Mouse (Mus musculus) hindbrain, embryonic 13.5 days (tissue): ENCODE measurements around the gene Cyp2c23. TPM values are rescaled to one million over a fixed set of nuclear protein-coding genes. Genes with fewer than 3 reads are reported as not detected.

Source experiments
- ATAC-seq: fragments of 200-750 bp; cut with Nextera tagmentation; 2 replicates; pipeline ENCODE4 v1.8.0; 2017; ENCODE audit warnings: moderate TSS enrichment; ENCODE audit not compliant: low FRiP score
- H3K27ac ChIP-seq: fragments of 300-500 bp; sonication (generic); 2 replicates; pipeline ENCODE4 v1.5.1; 2015; ENCODE audit warnings: inconsistent platforms, mild to moderate bottlenecking, moderate library complexity
- H3K27me3 ChIP-seq: fragments of 300-500 bp; sonication (generic); 2 replicates; pipeline ENCODE4 v1.6.1; 2015; ENCODE audit warnings: mild to moderate bottlenecking, inconsistent platforms
- H3K36me3 ChIP-seq: fragments of 300-500 bp; sonication (generic); 2 replicates; pipeline ENCODE4 v1.6.1; 2015; ENCODE audit warnings: mild to moderate bottlenecking, inconsistent platforms
- H3K4me1 ChIP-seq: fragments of 300-500 bp; sonication (generic); replicated peaks from 2 replicates; pipeline ENCODE4 v1.6.1; 2015; ENCODE audit warnings: inconsistent platforms
- H3K4me2 ChIP-seq: fragments of 300-500 bp; sonication (generic); 2 replicates; pipeline ENCODE4 v1.6.1; 2015; ENCODE audit warnings: inconsistent platforms, mild to moderate bottlenecking, moderate library complexity
- H3K4me3 ChIP-seq: fragments of 300-500 bp; sonication (generic); 2 replicates; pipeline ENCODE4 v1.5.1; 2015; ENCODE audit warnings: mild to moderate bottlenecking, inconsistent platforms
- H3K9ac ChIP-seq: fragments of 300-500 bp; sonication (generic); 2 replicates; pipeline ENCODE4 v1.6.1; 2015; ENCODE audit warnings: mild to moderate bottlenecking, inconsistent platforms
- H3K9me3 ChIP-seq: fragments of 300-500 bp; sonication (generic); 2 replicates; pipeline ENCODE4 v1.6.1; 2016; ENCODE audit warnings: inconsistent platforms
- WGBS: fragments of 180-500 bp; shearing (Covaris S2); methylation state at CpG from one replicate; pipeline ENCODE4 v1.1.7; 2015; 5-methylcytosine and 5-hydroxymethylcytosine counted together
- polyA plus RNA-seq: library from polyadenylated mRNA; unstranded; fragments of >200 nt; fragmentation: Nextera tagmentation; extraction: Ambion mirVana; gene quantifications from 2 replicates; pipeline ENCODE4 v1.2.1, GENCODE M21; 2015

Cyp2c23 gene
- polyA plus RNA-seq: not detected in 2 replicates

GRCm38 (mm10) chr19:44028972-44029371 lies at the start of gene Cyp2c23:
Gene Cyp2c23 (minus strand): TSS chr19:44029208.
- Histone ChIP-seq H3K4me1 (no peaks in the 10 kb centered on the region), H3K27ac (no peak within 1 kb of the TSS), H3K4me2 (no peak within 1 kb of the TSS), H3K9me3 (no peaks in the 10 kb centered on the region), H3K4me3 (no peak within 1 kb of the TSS), H3K36me3 (peaks cover 14% of the 10 kb centered on the region), H3K9ac (no peak within 1 kb of the TSS), H3K27me3 (no peaks in the 10 kb centered on the region)
- ATAC-seq: no peak
- WGBS: 75% methylated on average over 6 of the region's 8 CpGs

- Histone ChIP-seq H3K36me3 (peaks cover 62% of the 10 kb centered on the region), H3K9ac (no peak overlapping the region), H3K4me2 (no peak overlapping the region), H3K4me1 (no peaks in the 10 kb centered on the region), H3K27ac (no peak overlapping the region), H3K27me3 (no peaks in the 10 kb centered on the region), H3K4me3 (no peak overlapping the region), H3K9me3 (no peaks in the 10 kb centered on the region)
- 85% methylated on average over 4 of the region's 4 CpGs for WGBS
- no peak for ATAC-seq
These were observed 48.0 kb upstream of the Cyp2c23 start for GRCm38 (mm10) chr19:44077024-44077423.

- H3K4me2 ChIP-seq: no peak overlapping the region
- no peaks in the 10 kb centered on the region for H3K4me1 ChIP-seq
- H3K4me3 ChIP-seq: no peak overlapping the region
- H3K9ac ChIP-seq: no peak overlapping the region
- H3K27me3 ChIP-seq: no peaks in the 10 kb centered on the region
- peaks cover 58% of the 10 kb centered on the region for H3K36me3 ChIP-seq
- WGBS: 88% methylated on average over 9 of the region's 9 CpGs
- ATAC-seq: no peak
- H3K27ac ChIP-seq: no peak overlapping the region
- H3K9me3 ChIP-seq: no peaks in the 10 kb centered on the region
These were observed 47.4 kb upstream of the Cyp2c23 start for GRCm38 (mm10) chr19:44076457-44076856.

- 87% methylated on average over 11 of the region's 11 CpGs for WGBS
- no peak overlapping the region for H3K4me2 ChIP-seq
- no peak overlapping the region for H3K27ac ChIP-seq
- no peak overlapping the region for H3K9ac ChIP-seq
- H3K4me1 ChIP-seq: peaks cover 3% of the 10 kb centered on the region; the same call in 1 of the 2 replicates
- H3K4me3 ChIP-seq: no peak overlapping the region
- no peaks in the 10 kb centered on the region for H3K9me3 ChIP-seq
- peaks cover 48% of the 10 kb centered on the region for H3K36me3 ChIP-seq
- no peak for ATAC-seq
- H3K27me3 ChIP-seq: no peaks in the 10 kb centered on the region
These were observed 46.0 kb upstream of the Cyp2c23 start for GRCm38 (mm10) chr19:44074986-44075385.

- H3K4me2 ChIP-seq: no peak overlapping the region
- peaks cover 14% of the 10 kb centered on the region for H3K36me3 ChIP-seq
- ATAC-seq: no peak
- H3K4me3 ChIP-seq: no peak overlapping the region
- no peak overlapping the region for H3K27ac ChIP-seq
- H3K27me3 ChIP-seq: no peaks in the 10 kb centered on the region
- 69% methylated on average over 5 of the region's 5 CpGs for WGBS
- peaks cover 27% of the 10 kb centered on the region for H3K4me1 ChIP-seq
- H3K9me3 ChIP-seq: no peaks in the 10 kb centered on the region
- no peak overlapping the region for H3K9ac ChIP-seq
These were observed 42.2 kb upstream of the Cyp2c23 start for GRCm38 (mm10) chr19:44071166-44071565.

- no peaks in the 10 kb centered on the region for H3K27me3 ChIP-seq
- peak overlapping the region; percentile 91 for H3K4me2 ChIP-seq
- peaks cover 27% of the 10 kb centered on the region for H3K4me1 ChIP-seq
- 8% methylated on average over 4 of the region's 4 CpGs for WGBS
- peak overlapping the region; percentile 68 for H3K4me3 ChIP-seq
- peak overlapping the region; percentile 85 for H3K9ac ChIP-seq
- no peaks in the 10 kb centered on the region for H3K9me3 ChIP-seq
- ATAC-seq: no peak
- H3K27ac ChIP-seq: peak overlapping the region; percentile 76
- peaks cover 1% of the 10 kb centered on the region for H3K36me3 ChIP-seq
These were observed 40.9 kb upstream of the Cyp2c23 start for GRCm38 (mm10) chr19:44069914-44070232.

GRCm38 (mm10) chr19:44069121-44069913 lies 40.3 kb upstream of the Cyp2c23 start, which contains the start of gene Erlin1:
Gene Erlin1 (minus strand): TSS chr19:44069785.
- ATAC-seq: peak; percentile 95
- H3K9ac ChIP-seq: peak within 1 kb of the TSS; percentile 85
- under 1% methylated on average over 72 of the region's 75 CpGs for WGBS
- peak within 1 kb of the TSS; percentile 91 for H3K4me2 ChIP-seq
- peak within 1 kb of the TSS; percentile 68 for H3K4me3 ChIP-seq
- H3K27ac ChIP-seq: peak within 1 kb of the TSS; percentile 76
- H3K4me1 ChIP-seq: peaks cover 27% of the 10 kb centered on the region
- H3K27me3 ChIP-seq: no peaks in the 10 kb centered on the region
- H3K36me3 ChIP-seq: no peaks in the 10 kb centered on the region; the same call in none of the 2 replicates
- H3K9me3 ChIP-seq: no peaks in the 10 kb centered on the region

GRCm38 (mm10) chr19:44068232-44068631 lies 39.2 kb upstream of the Cyp2c23 start:
- no peak overlapping the region for H3K9ac ChIP-seq
- WGBS: 83% methylated on average over 4 of the region's 4 CpGs
- ATAC-seq: no peak

GRCm38 (mm10) chr19:44067323-44068049 lies 38.5 kb upstream of the Cyp2c23 start:
- H3K4me2 ChIP-seq: no peak overlapping the region
- peaks cover 9% of the 10 kb centered on the region for H3K36me3 ChIP-seq
- no peak overlapping the region for H3K4me3 ChIP-seq
- no peak overlapping the region for H3K9ac ChIP-seq
- H3K27me3 ChIP-seq: no peaks in the 10 kb centered on the region
- no peaks in the 10 kb centered on the region for H3K9me3 ChIP-seq
- peaks cover 27% of the 10 kb centered on the region for H3K4me1 ChIP-seq
- no peak overlapping the region for H3K27ac ChIP-seq
- 86% methylated on average over 9 of the region's 9 CpGs for WGBS
- no peak for ATAC-seq

More at GRCm38 (mm10) chr19:44068232-44068631, 39.2 kb upstream of the Cyp2c23 start:
- Histone ChIP-seq H3K4me2 (peak overlapping the region; percentile 91), H3K4me3 (0 out of 2 replicates have a peak overlapping the region, but pooled peaks have one; percentile 68), H3K27ac (no peak overlapping the region), H3K9me3 (no peaks in the 10 kb centered on the region), H3K4me1 (peaks cover 27% of the 10 kb centered on the region), H3K36me3 (peaks cover 6% of the 10 kb centered on the region; the same call in 1 of the 2 replicates), H3K27me3 (no peaks in the 10 kb centered on the region)

GRCm38 (mm10) chr19:44064734-44065133 lies 35.7 kb upstream of the Cyp2c23 start:
- H3K9me3 ChIP-seq: no peaks in the 10 kb centered on the region
- peaks cover 28% of the 10 kb centered on the region for H3K36me3 ChIP-seq
- WGBS: 97% methylated on average over 2 of the region's 2 CpGs
- H3K4me1 ChIP-seq: peaks cover 22% of the 10 kb centered on the region
- no peak overlapping the region for H3K9ac ChIP-seq
- H3K27ac ChIP-seq: no peak overlapping the region
- no peak overlapping the region for H3K4me2 ChIP-seq
- ATAC-seq: no peak
- H3K4me3 ChIP-seq: no peak overlapping the region
- H3K27me3 ChIP-seq: no peaks in the 10 kb centered on the region

GRCm38 (mm10) chr19:44063773-44064172 lies 34.8 kb upstream of the Cyp2c23 start:
- Histone ChIP-seq H3K4me3 (no peak overlapping the region), H3K27ac (no peak overlapping the region), H3K4me2 (no peak overlapping the region), H3K9ac (no peak overlapping the region), H3K36me3 (peaks cover 34% of the 10 kb centered on the region), H3K4me1 (peaks cover 19% of the 10 kb centered on the region), H3K27me3 (no peaks in the 10 kb centered on the region), H3K9me3 (no peaks in the 10 kb centered on the region)
- WGBS: 91% methylated on average over 7 of the region's 7 CpGs
- ATAC-seq: no peak

GRCm38 (mm10) chr19:44060226-44060625 lies 31.2 kb upstream of the Cyp2c23 start:
- H3K27ac ChIP-seq: no peak overlapping the region
- H3K4me1 ChIP-seq: no peaks in the 10 kb centered on the region
- no peak overlapping the region for H3K9ac ChIP-seq
- H3K27me3 ChIP-seq: no peaks in the 10 kb centered on the region
- H3K4me3 ChIP-seq: no peak overlapping the region
- 91% methylated on average over 3 of the region's 3 CpGs for WGBS
- peaks cover 54% of the 10 kb centered on the region for H3K36me3 ChIP-seq
- no peak for ATAC-seq
- H3K4me2 ChIP-seq: no peak overlapping the region
- H3K9me3 ChIP-seq: no peaks in the 10 kb centered on the region
